24 mouse cellular contexts compared by ENCODE assay signal in genomic region chr12:90932201-90932600, GRCm38 (mm10).
DNase-seq lines count a peak whose midpoint lies in the region; ATAC-seq lines count a peak whose summit lies in the region.
"Had no signal": no experiment of that assay in that cellular context is flagged by ENCODE, and none has a peak within 500 bp of the region (broad histone marks: within the 10 kb centered on the region; RNA-seq: fewer than 3 reads in every experiment).

No protein-coding gene starts in this region.

- no peaks in the 10 kb centered on the region for H3K9me3 ChIP-seq in kidney, embryonic 16.5 days (ENCODE audit: low read length)
- H3K9me3 ChIP-seq: embryonic facial prominence, embryonic 12.5 days; hindbrain, embryonic 10.5 days; intestine, embryonic 15.5 days; limb, embryonic 12.5 days; liver, embryonic 13.5 days; neural tube, embryonic 15.5 days had no signal

- peak; percentile 92 for ATAC-seq in cerebellum, adult (ENCODE audit: insufficient number of reproducible peaks, low FRiP score, low TSS enrichment)
- ATAC-seq in kidney, embryonic 16.5 days (ENCODE audit: low FRiP score, low TSS enrichment), result no peak
- ATAC-seq: hindbrain, embryonic 16.5 days; intestine, embryonic 15.5 days; midbrain, embryonic 16.5 days had no signal

- H3K27me3 ChIP-seq in kidney, embryonic 16.5 days (ENCODE audit: insufficient read depth, low read length), result no peaks in the 10 kb centered on the region
- H3K27me3 ChIP-seq: embryonic facial prominence, embryonic 12.5 days; intestine, embryonic 15.5 days; limb, embryonic 12.5 days; liver, embryonic 13.5 days; neural tube, embryonic 15.5 days had no signal

- no peak for DNase-seq in cerebellum, postnatal 4 days (ENCODE audit: low spot score in 2 of 2)
- DNase-seq in layer of hippocampus, postnatal 14 days (ENCODE audit: low spot score in 2 of 2), result peak; percentile 2 to 14
- DNase-seq in layer of hippocampus, postnatal 36 days, result no peak
- DNase-seq in cerebellum, adult 8-10 months, result peak; percentile 78
- peak; percentile 71 to 84 for DNase-seq in cerebellum, postnatal 36 days
- DNase-seq in ovary, adult 18-20 months (ENCODE audit: low spot score), result no peak
- DNase-seq: gastrocnemius, postnatal 10 days; kidney, adult 8-10 months; kidney, postnatal 14 days; liver, embryonic 13.5 days; lung, adult 2 months; lung, postnatal 4 days; thymus, adult 18-20 months; thymus, postnatal 36 days had no signal

- H3K4me3 ChIP-seq in kidney, embryonic 16.5 days (ENCODE audit: low read length), result no peak overlapping the region
- H3K4me3 ChIP-seq: embryonic facial prominence, embryonic 12.5 days; hindbrain, embryonic 10.5 days; intestine, embryonic 15.5 days; limb, embryonic 12.5 days; liver, embryonic 13.5 days; neural tube, embryonic 15.5 days had no signal

- WGBS in kidney, embryonic 16.5 days, result 97% methylated on average over 5 of the region's 5 CpGs

- H3K9ac ChIP-seq in kidney, embryonic 16.5 days (replicated peaks; ENCODE audit: low read length), result no peak overlapping the region
- H3K9ac ChIP-seq: embryonic facial prominence, embryonic 12.5 days; intestine, embryonic 15.5 days; limb, embryonic 12.5 days; liver, embryonic 13.5 days; neural tube, embryonic 15.5 days had no signal

- no peak overlapping the region for H3K27ac ChIP-seq in kidney, embryonic 16.5 days (ENCODE audit: low read length)
- H3K27ac ChIP-seq: embryonic facial prominence, embryonic 12.5 days; hindbrain, embryonic 10.5 days; intestine, embryonic 15.5 days; limb, embryonic 12.5 days; liver, embryonic 13.5 days; neural tube, embryonic 15.5 days had no signal

- no peaks in the 10 kb centered on the region for H3K4me1 ChIP-seq in kidney, embryonic 16.5 days (ENCODE audit: insufficient read depth, low read length)
- H3K4me1 ChIP-seq: embryonic facial prominence, embryonic 12.5 days; hindbrain, embryonic 10.5 days; intestine, embryonic 15.5 days; limb, embryonic 12.5 days; liver, embryonic 13.5 days; neural tube, embryonic 15.5 days had no signal

- H3K4me2 ChIP-seq in kidney, embryonic 16.5 days (replicated peaks; ENCODE audit: low read depth, low read length), result no peak overlapping the region
- H3K4me2 ChIP-seq: embryonic facial prominence, embryonic 12.5 days; heart, embryonic 11.5 days; intestine, embryonic 15.5 days; limb, embryonic 12.5 days; liver, embryonic 13.5 days; neural tube, embryonic 15.5 days had no signal

- H3K36me3 ChIP-seq in kidney, embryonic 16.5 days (ENCODE audit: insufficient read depth, low read length), result no peaks in the 10 kb centered on the region
- H3K36me3 ChIP-seq: embryonic facial prominence, embryonic 12.5 days; hindbrain, embryonic 10.5 days; intestine, embryonic 15.5 days; limb, embryonic 12.5 days; liver, embryonic 13.5 days; neural tube, embryonic 15.5 days had no signal

Comparison
In these comparisons a context has a peak if more than half of its experiments do, and no peak if none do; other contexts are left out.
1. DNase-seq: peak in layer of hippocampus, postnatal 14 days (2 of 2), cerebellum, adult 8-10 months (single experiment) and cerebellum, postnatal 36 days (2 of 2); none in cerebellum, postnatal 4 days (0 of 2), layer of hippocampus, postnatal 36 days (0 of 2) and ovary, adult 18-20 months (single experiment).